Mouse (Mus musculus): ENCODE data around the gene Adamtsl1. TPM values are rescaled to one million over a fixed set of nuclear protein-coding genes. Genes with fewer than 3 reads are reported as not detected.

Gene Adamtsl1
- total RNA-seq, 1 experiment, result 6.3 TPM

- TF ChIP-seq HCFC1 (IDR thresholded peaks at IDR 0.05; ENCODE audit: borderline replicate concordance, insufficient read depth, low read length), result no peak
- TF ChIP-seq ZC3H11A (IDR thresholded peaks at IDR 0.05; ENCODE audit: borderline replicate concordance, low read depth, low read length), result no peak
- no peak for TF ChIP-seq MAFK (IDR thresholded peaks at IDR 0.05; ENCODE audit: insufficient read depth, low read depth, low read length)
- no peaks in the 10 kb centered on the region for H3K4me1 ChIP-seq (ENCODE audit: control insufficient read depth in 2 of 2, insufficient read depth in 2 of 2, low read length in 2 of 2, poor library complexity in 1 of 2)
- DNase-seq (ENCODE audit: low read depth, low spot score), result no peak
- in situ Hi-C loops (cut with MboI; ENCODE audit: low sequenced_read_pairs in 2 of 2, unreplicated experiment in 2 of 2), result no loop called here
- H3K36me3 ChIP-seq (ENCODE audit: control insufficient read depth, insufficient read depth, low read length, poor library complexity, severe bottlenecking), result no peaks in the 10 kb centered on the region
- no peak overlapping the region for H3K9ac ChIP-seq (ENCODE audit: insufficient read depth, low read depth, low read length, poor library complexity, severe bottlenecking)
- no peak overlapping the region for H3K4me3 ChIP-seq (ENCODE audit: insufficient read depth in 1 of 2, low read depth in 1 of 2, low read length in 2 of 2, poor library complexity in 1 of 2, severe bottlenecking in 1 of 2)
- no peak overlapping the region for H3K27ac ChIP-seq (ENCODE audit: insufficient read depth, low read depth, low read length, poor library complexity, severe bottlenecking)
- no peaks in the 10 kb centered on the region for H3K9me3 ChIP-seq (ENCODE audit: control insufficient read depth, insufficient read depth, low read depth, low read length)
Observed at GRCm38 (mm10) chr4:85932129-85932528, 418.2 kb downstream of the Adamtsl1 start.

DNA sequence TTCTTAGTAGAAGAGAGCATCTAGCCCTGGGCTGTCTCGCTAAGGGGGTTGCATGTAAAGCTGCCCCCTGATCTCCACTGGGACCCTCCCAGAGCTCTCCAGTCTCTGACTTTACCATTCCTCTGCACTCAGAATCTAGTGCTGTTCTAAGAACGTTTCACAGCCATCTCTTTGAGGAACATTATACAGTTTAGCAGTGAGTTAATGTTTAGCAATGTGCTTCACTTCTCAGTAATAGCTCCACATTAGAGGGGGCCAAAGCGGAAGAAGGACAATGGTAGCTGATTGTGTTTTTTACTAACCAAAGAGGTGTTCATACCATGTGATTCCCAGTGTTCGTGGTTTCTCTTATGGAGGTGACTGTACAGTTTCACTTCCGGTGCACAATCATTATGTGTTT, 425.5 kb downstream of the Adamtsl1 start:
- in situ Hi-C loops (cut with MboI; ENCODE audit: low sequenced_read_pairs in 2 of 2, unreplicated experiment in 2 of 2), result no loop called here
- no peaks in the 10 kb centered on the region; the same call in 1 of the 2 replicates for H3K36me3 ChIP-seq (ENCODE audit: control insufficient read depth, insufficient read depth, low read length, poor library complexity, severe bottlenecking)

DNA sequence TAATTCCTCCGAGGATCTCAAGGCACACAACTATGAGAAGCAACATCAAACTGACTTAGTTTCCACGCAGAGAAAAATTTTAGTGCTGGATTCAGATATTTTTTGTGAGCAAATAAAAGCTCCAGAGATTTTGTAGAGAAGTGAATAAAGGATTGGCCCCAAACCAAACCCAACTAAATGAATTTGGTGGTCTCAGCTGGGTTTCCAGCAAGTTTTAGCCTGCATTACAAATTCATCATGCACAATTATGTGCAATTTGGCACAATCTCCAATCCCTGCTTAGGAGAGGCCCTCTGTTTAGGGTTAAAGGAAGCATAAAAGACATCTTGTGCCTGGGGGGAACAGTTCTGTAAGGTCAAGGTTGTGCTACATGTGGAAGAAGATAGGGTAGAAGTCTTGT, 427.9 kb downstream of the Adamtsl1 start:
- no peak overlapping the region for H3K4me3 ChIP-seq (ENCODE audit: insufficient read depth in 1 of 2, low read depth in 1 of 2, low read length in 2 of 2, poor library complexity in 1 of 2, severe bottlenecking in 1 of 2)
- H3K4me1 ChIP-seq (ENCODE audit: control insufficient read depth in 2 of 2, insufficient read depth in 2 of 2, low read length in 2 of 2, poor library complexity in 1 of 2), result no peaks in the 10 kb centered on the region
- DNase-seq (ENCODE audit: low read depth, low spot score), result no peak
- no peak overlapping the region for H3K27ac ChIP-seq (ENCODE audit: insufficient read depth, low read depth, low read length, poor library complexity, severe bottlenecking)
- no peak overlapping the region for H3K9ac ChIP-seq (ENCODE audit: insufficient read depth, low read depth, low read length, poor library complexity, severe bottlenecking)
- H3K9me3 ChIP-seq (ENCODE audit: control insufficient read depth, insufficient read depth, low read depth, low read length), result no peaks in the 10 kb centered on the region
- in situ Hi-C loops (cut with MboI; ENCODE audit: low sequenced_read_pairs in 2 of 2, unreplicated experiment in 2 of 2), result no loop called here
- TF ChIP-seq ZC3H11A (IDR thresholded peaks at IDR 0.05; ENCODE audit: borderline replicate concordance, low read depth, low read length) (no peak), HCFC1 (IDR thresholded peaks at IDR 0.05; ENCODE audit: borderline replicate concordance, insufficient read depth, low read length) (no peak), CHD2 (IDR thresholded peaks at IDR 0.05; ENCODE audit: low read depth, low read length) (no peak), ZNF384 (IDR thresholded peaks at IDR 0.05; ENCODE audit: low read depth, low read length) (no peak), MAFK (IDR thresholded peaks at IDR 0.05; ENCODE audit: insufficient read depth, low read depth, low read length) (no peak)
- H3K36me3 ChIP-seq (ENCODE audit: control insufficient read depth, insufficient read depth, low read length, poor library complexity, severe bottlenecking), result no peaks in the 10 kb centered on the region; the same call in 1 of the 2 replicates

More for the DNA sequence above, 425.5 kb downstream of the Adamtsl1 start:
- Histone ChIP-seq H3K4me3 (ENCODE audit: insufficient read depth in 1 of 2, low read depth in 1 of 2, low read length in 2 of 2, poor library complexity in 1 of 2, severe bottlenecking in 1 of 2) (no peak overlapping the region), H3K9ac (ENCODE audit: insufficient read depth, low read depth, low read length, poor library complexity, severe bottlenecking) (no peak overlapping the region), H3K27ac (ENCODE audit: insufficient read depth, low read depth, low read length, poor library complexity, severe bottlenecking) (no peak overlapping the region), H3K4me1 (ENCODE audit: control insufficient read depth in 2 of 2, insufficient read depth in 2 of 2, low read length in 2 of 2, poor library complexity in 1 of 2) (no peaks in the 10 kb centered on the region), H3K9me3 (ENCODE audit: control insufficient read depth, insufficient read depth, low read depth, low read length) (no peaks in the 10 kb centered on the region)
- TF ChIP-seq CHD2 (IDR thresholded peaks at IDR 0.05; ENCODE audit: low read depth, low read length) (no peak), HCFC1 (IDR thresholded peaks at IDR 0.05; ENCODE audit: borderline replicate concordance, insufficient read depth, low read length) (no peak), MAFK (IDR thresholded peaks at IDR 0.05; ENCODE audit: insufficient read depth, low read depth, low read length) (no peak), ZC3H11A (IDR thresholded peaks at IDR 0.05; ENCODE audit: borderline replicate concordance, low read depth, low read length) (no peak), ZNF384 (IDR thresholded peaks at IDR 0.05; ENCODE audit: low read depth, low read length) (no peak)
- DNase-seq (ENCODE audit: low read depth, low spot score), result no peak

DNA sequence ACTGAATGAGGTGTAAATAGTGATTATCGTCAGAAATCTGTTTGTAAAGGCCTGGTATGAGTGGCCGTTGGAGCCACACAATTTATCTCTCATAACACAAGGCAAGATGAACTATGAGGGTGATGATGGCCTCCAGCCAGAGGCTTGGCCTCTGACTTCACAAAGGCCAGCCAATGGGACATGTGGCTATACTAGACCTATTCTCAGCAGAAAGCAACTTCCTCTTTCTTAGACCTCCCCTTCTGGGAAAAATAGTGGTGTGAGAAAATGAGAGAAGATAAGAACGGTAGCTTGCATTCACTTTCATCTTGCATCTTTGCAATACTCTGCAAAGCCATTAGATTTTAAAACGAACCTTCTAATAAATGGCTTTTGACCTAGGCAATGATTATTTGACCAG, 439.6 kb downstream of the Adamtsl1 start:
- DNase-seq (ENCODE audit: low read depth, low spot score), result no peak
- Histone ChIP-seq H3K9me3 (ENCODE audit: control insufficient read depth, insufficient read depth, low read depth, low read length) (no peaks in the 10 kb centered on the region), H3K4me3 (ENCODE audit: insufficient read depth in 1 of 2, low read depth in 1 of 2, low read length in 2 of 2, poor library complexity in 1 of 2, severe bottlenecking in 1 of 2) (no peak overlapping the region), H3K4me1 (ENCODE audit: control insufficient read depth in 2 of 2, insufficient read depth in 2 of 2, low read length in 2 of 2, poor library complexity in 1 of 2) (no peaks in the 10 kb centered on the region), H3K27ac (ENCODE audit: insufficient read depth, low read depth, low read length, poor library complexity, severe bottlenecking) (no peak overlapping the region), H3K9ac (ENCODE audit: insufficient read depth, low read depth, low read length, poor library complexity, severe bottlenecking) (no peak overlapping the region), H3K36me3 (ENCODE audit: control insufficient read depth, insufficient read depth, low read length, poor library complexity, severe bottlenecking) (no peaks in the 10 kb centered on the region)
- in situ Hi-C loops (cut with MboI; ENCODE audit: low sequenced_read_pairs in 2 of 2, unreplicated experiment in 2 of 2), result no loop called here
- no peak for TF ChIP-seq ZNF384 (IDR thresholded peaks at IDR 0.05; ENCODE audit: low read depth, low read length)
- TF ChIP-seq CHD2 (IDR thresholded peaks at IDR 0.05; ENCODE audit: low read depth, low read length), result no peak
- TF ChIP-seq ZC3H11A (IDR thresholded peaks at IDR 0.05; ENCODE audit: borderline replicate concordance, low read depth, low read length), result no peak
- no peak for TF ChIP-seq MAFK (IDR thresholded peaks at IDR 0.05; ENCODE audit: insufficient read depth, low read depth, low read length)
- no peak for TF ChIP-seq HCFC1 (IDR thresholded peaks at IDR 0.05; ENCODE audit: borderline replicate concordance, insufficient read depth, low read length)

GRCm38 (mm10) chr4:85955387-85955786, 441.4 kb downstream of the Adamtsl1 start:
- Histone ChIP-seq H3K9ac (ENCODE audit: insufficient read depth, low read depth, low read length, poor library complexity, severe bottlenecking) (no peak overlapping the region), H3K36me3 (ENCODE audit: control insufficient read depth, insufficient read depth, low read length, poor library complexity, severe bottlenecking) (no peaks in the 10 kb centered on the region), H3K4me1 (ENCODE audit: control insufficient read depth in 2 of 2, insufficient read depth in 2 of 2, low read length in 2 of 2, poor library complexity in 1 of 2) (no peaks in the 10 kb centered on the region), H3K4me3 (ENCODE audit: insufficient read depth in 1 of 2, low read depth in 1 of 2, low read length in 2 of 2, poor library complexity in 1 of 2, severe bottlenecking in 1 of 2) (no peak overlapping the region), H3K27ac (ENCODE audit: insufficient read depth, low read depth, low read length, poor library complexity, severe bottlenecking) (no peak overlapping the region), H3K9me3 (ENCODE audit: control insufficient read depth, insufficient read depth, low read depth, low read length) (no peaks in the 10 kb centered on the region)
- in situ Hi-C loops (cut with MboI; ENCODE audit: low sequenced_read_pairs in 2 of 2, unreplicated experiment in 2 of 2), result no loop called here
- no peak for DNase-seq (ENCODE audit: low read depth, low spot score)
- TF ChIP-seq MAFK (IDR thresholded peaks at IDR 0.05; ENCODE audit: insufficient read depth, low read depth, low read length), result no peak
- TF ChIP-seq ZNF384 (IDR thresholded peaks at IDR 0.05; ENCODE audit: low read depth, low read length), result no peak
- no peak for TF ChIP-seq ZC3H11A (IDR thresholded peaks at IDR 0.05; ENCODE audit: borderline replicate concordance, low read depth, low read length)
- TF ChIP-seq HCFC1 (IDR thresholded peaks at IDR 0.05; ENCODE audit: borderline replicate concordance, insufficient read depth, low read length), result no peak
- no peak for TF ChIP-seq CHD2 (IDR thresholded peaks at IDR 0.05; ENCODE audit: low read depth, low read length)

Measured in ES-E14 (cell line).